Mouse (Mus musculus): Measurements from ENCODE around the gene Vps54. TPM values are rescaled to one million over a fixed set of nuclear protein-coding genes. Genes with fewer than 3 reads are reported as not detected.
A peak's percentile ranks its signal among the peaks of the same experiment; 100 is the strongest.
"Not testable (repeated sequence)": the region's sequence is repeated elsewhere in the genome, so short reads cannot be mapped to it uniquely, and the experiment has no call there.

The Vps54 gene
- polyA plus RNA-seq, 1 experiment from 2014 or later, result 13.2 TPM

GRCm38 (mm10) chr11:21250366-21250765, 11.3 kb downstream of the Vps54 start:
- H3K36me3 ChIP-seq, result no peaks in the 10 kb centered on the region
- WGBS, result 79% methylated on average over 1 of the region's 1 CpGs
- H3K9ac ChIP-seq, result no peak overlapping the region
- no peak overlapping the region for H3K27ac ChIP-seq
- no peaks in the 10 kb centered on the region for H3K27me3 ChIP-seq (replicated peaks)
- no peak for ATAC-seq
- no peak overlapping the region for H3K4me3 ChIP-seq (replicated peaks)
- 0 out of 2 replicates have a peak, but pooled peaks cover 4% of the 10 kb centered on the region for H3K4me1 ChIP-seq (replicated peaks)
- no peaks in the 10 kb centered on the region for H3K9me3 ChIP-seq
- H3K4me2 ChIP-seq (replicated peaks), result no peak overlapping the region

- H3K27ac ChIP-seq; ATAC-seq; H3K27me3 ChIP-seq (replicated peaks); H3K36me3 ChIP-seq; H3K9ac ChIP-seq; H3K9me3 ChIP-seq; H3K4me2 ChIP-seq (replicated peaks); H3K4me1 ChIP-seq (replicated peaks); H3K4me3 ChIP-seq (replicated peaks): not testable (repeated sequence)
- 96% methylated on average over 10 of the region's 10 CpGs for WGBS
These were observed 19.5 kb downstream of the Vps54 start for GRCm38 (mm10) chr11:21258611-21259010.

GRCm38 (mm10) chr11:21265423-21265822, 26.3 kb downstream of the Vps54 start:
- H3K4me3 ChIP-seq (replicated peaks), result no peak overlapping the region
- H3K4me1 ChIP-seq (replicated peaks), result no peaks in the 10 kb centered on the region
- no peak for ATAC-seq
- no peaks in the 10 kb centered on the region for H3K27me3 ChIP-seq (replicated peaks)
- H3K9me3 ChIP-seq, result no peaks in the 10 kb centered on the region
- H3K27ac ChIP-seq, result no peak overlapping the region
- no peak overlapping the region for H3K9ac ChIP-seq
- no peak overlapping the region for H3K4me2 ChIP-seq (replicated peaks)
- 81% methylated on average over 3 of the region's 3 CpGs for WGBS
- peaks cover 4% of the 10 kb centered on the region; the same call in 1 of the 2 replicates for H3K36me3 ChIP-seq

- no peak for ATAC-seq
- WGBS, result 88% methylated on average over 2 of the region's 2 CpGs
These were observed 37.1 kb downstream of the Vps54 start for GRCm38 (mm10) chr11:21276151-21276550.

DNA sequence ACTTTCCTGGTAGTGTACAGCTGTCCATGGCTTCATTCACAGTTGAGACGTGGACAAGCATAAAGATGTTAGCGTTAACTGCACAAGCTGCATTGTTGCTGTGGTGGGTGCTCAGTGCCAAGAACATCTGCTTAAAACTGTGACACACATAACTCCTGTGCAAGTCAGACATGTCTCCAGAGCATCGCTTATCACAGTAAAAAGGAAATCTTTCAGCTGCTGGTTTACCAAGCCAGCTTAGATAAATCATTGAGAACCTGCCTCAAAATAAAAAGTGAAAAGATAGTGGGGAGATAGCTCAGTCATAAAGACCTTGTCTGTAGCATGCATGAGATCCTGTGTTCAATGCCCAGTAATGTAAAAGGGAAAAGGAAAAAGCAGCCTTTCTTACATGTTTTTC, 47.3 kb downstream of the Vps54 start:
- H3K4me1 ChIP-seq (replicated peaks), result no peaks in the 10 kb centered on the region

More at GRCm38 (mm10) chr11:21276151-21276550, 37.1 kb downstream of the Vps54 start:
- Histone ChIP-seq H3K4me3 (replicated peaks) (no peak overlapping the region), H3K9ac (no peak overlapping the region), H3K36me3 (no peaks in the 10 kb centered on the region), H3K4me1 (replicated peaks) (no peaks in the 10 kb centered on the region), H3K27ac (no peak overlapping the region), H3K9me3 (no peaks in the 10 kb centered on the region), H3K27me3 (replicated peaks) (no peaks in the 10 kb centered on the region), H3K4me2 (replicated peaks) (no peak overlapping the region)

GRCm38 (mm10) chr11:21288153-21288552, 49.1 kb downstream of the Vps54 start:
- H3K9me3 ChIP-seq; H3K27me3 ChIP-seq (replicated peaks); H3K27ac ChIP-seq; H3K4me2 ChIP-seq (replicated peaks); H3K9ac ChIP-seq; H3K4me1 ChIP-seq (replicated peaks); H3K36me3 ChIP-seq; ATAC-seq; H3K4me3 ChIP-seq (replicated peaks): not testable (repeated sequence)
- WGBS, result 97% methylated on average over 2 of the region's 2 CpGs

More for the DNA sequence above, 47.3 kb downstream of the Vps54 start:
- no peak overlapping the region for H3K9ac ChIP-seq
- no peak overlapping the region for H3K4me2 ChIP-seq (replicated peaks)
- H3K27me3 ChIP-seq (replicated peaks), result no peaks in the 10 kb centered on the region
- no peaks in the 10 kb centered on the region for H3K9me3 ChIP-seq
- no peak overlapping the region for H3K27ac ChIP-seq
- no peak for ATAC-seq
- WGBS, result 70% methylated on average over 3 of the region's 3 CpGs
- H3K4me3 ChIP-seq (replicated peaks), result no peak overlapping the region
- no peaks in the 10 kb centered on the region for H3K36me3 ChIP-seq

- no peaks in the 10 kb centered on the region for H3K4me1 ChIP-seq (replicated peaks)
- ATAC-seq, result no peak
- H3K4me3 ChIP-seq (replicated peaks), result no peak overlapping the region
- no peak overlapping the region for H3K27ac ChIP-seq
- no peaks in the 10 kb centered on the region for H3K9me3 ChIP-seq
- no peaks in the 10 kb centered on the region; the same call in 1 of the 2 replicates for H3K36me3 ChIP-seq
- H3K27me3 ChIP-seq (replicated peaks), result no peaks in the 10 kb centered on the region
- H3K9ac ChIP-seq, result no peak overlapping the region
- H3K4me2 ChIP-seq (replicated peaks), result no peak overlapping the region
- WGBS, result 83% methylated on average over 5 of the region's 5 CpGs
These were observed 56.4 kb downstream of the Vps54 start for GRCm38 (mm10) chr11:21295486-21295885.

DNA sequence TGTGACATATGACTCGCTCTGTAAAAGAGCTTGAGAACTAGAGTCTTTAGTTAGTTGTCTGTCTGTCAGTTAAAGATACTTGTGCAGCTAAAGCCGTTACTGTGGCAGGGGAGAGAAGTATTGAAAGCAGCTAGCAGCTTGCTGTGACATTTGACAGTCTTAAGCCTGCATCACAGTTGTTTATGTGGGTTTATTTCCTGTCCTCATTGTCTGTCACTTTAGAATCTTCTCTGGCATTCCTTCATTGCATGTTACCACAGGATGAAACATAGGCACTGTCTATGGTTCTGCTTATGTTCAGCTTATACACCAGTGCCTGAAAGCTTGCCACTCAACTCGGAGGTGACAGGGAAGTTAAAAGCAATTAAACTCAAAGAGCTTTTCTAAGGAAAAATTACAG, 64.5 kb downstream of the Vps54 start:
- Histone ChIP-seq H3K27ac (no peak overlapping the region), H3K9me3 (no peaks in the 10 kb centered on the region), H3K9ac (no peak overlapping the region), H3K4me3 (replicated peaks) (no peak overlapping the region), H3K4me1 (replicated peaks) (no peaks in the 10 kb centered on the region), H3K4me2 (replicated peaks) (no peak overlapping the region), H3K27me3 (replicated peaks) (no peaks in the 10 kb centered on the region), H3K36me3 (0 out of 2 replicates have a peak, but pooled peaks cover 5% of the 10 kb centered on the region)
- WGBS, result 77% methylated on average over 3 of the region's 3 CpGs
- ATAC-seq, result no peak

- Histone ChIP-seq H3K9ac (no peak overlapping the region), H3K27me3 (replicated peaks) (no peaks in the 10 kb centered on the region), H3K36me3 (0 out of 2 replicates have a peak, but pooled peaks cover 8% of the 10 kb centered on the region), H3K4me2 (replicated peaks) (no peak overlapping the region), H3K9me3 (no peaks in the 10 kb centered on the region), H3K4me1 (replicated peaks) (no peaks in the 10 kb centered on the region), H3K27ac (no peak overlapping the region), H3K4me3 (replicated peaks) (no peak overlapping the region)
- peak; percentile 89 for ATAC-seq
- 74% methylated on average over 5 of the region's 5 CpGs for WGBS
These were observed 68.1 kb downstream of the Vps54 start for GRCm38 (mm10) chr11:21307078-21307668.

DNA sequence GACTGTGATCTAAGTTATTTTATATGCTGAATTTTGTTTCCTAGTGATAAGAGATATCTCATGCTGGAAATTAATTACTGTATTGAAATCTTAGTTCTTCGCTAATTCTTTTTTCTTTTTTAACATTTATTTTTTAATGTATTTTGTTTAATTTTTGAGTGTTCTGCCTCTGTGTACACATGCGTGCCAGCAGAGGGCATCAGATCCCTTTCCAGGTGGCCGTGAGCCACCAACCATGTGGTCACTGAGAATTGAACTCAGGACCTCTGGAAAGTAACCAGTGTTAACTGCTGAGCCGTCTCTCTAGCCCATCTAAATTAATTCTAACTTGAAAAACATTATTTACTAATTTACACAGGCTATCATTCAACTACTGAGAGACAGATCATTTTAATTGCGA, 69.0 kb downstream of the Vps54 start:
- no peaks in the 10 kb centered on the region for H3K4me1 ChIP-seq (replicated peaks)
- 84% methylated on average over 5 of the region's 5 CpGs for WGBS
- 0 out of 2 replicates have a peak, but pooled peaks cover 8% of the 10 kb centered on the region for H3K36me3 ChIP-seq
- H3K4me2 ChIP-seq (replicated peaks), result no peak overlapping the region
- H3K4me3 ChIP-seq (replicated peaks), result no peak overlapping the region
- H3K9ac ChIP-seq, result no peak overlapping the region
- no peaks in the 10 kb centered on the region for H3K27me3 ChIP-seq (replicated peaks)
- ATAC-seq, result no peak
- H3K9me3 ChIP-seq, result no peaks in the 10 kb centered on the region
- no peak overlapping the region for H3K27ac ChIP-seq

GRCm38 (mm10) chr11:21309516-21309915, 70.4 kb downstream of the Vps54 start:
- no peak for ATAC-seq
- H3K4me2 ChIP-seq (replicated peaks), result no peak overlapping the region
- no peak overlapping the region for H3K9ac ChIP-seq
- 73% methylated on average over 6 of the region's 6 CpGs for WGBS
- H3K4me3 ChIP-seq (replicated peaks), result no peak overlapping the region
- H3K4me1 ChIP-seq (replicated peaks), result no peaks in the 10 kb centered on the region
- 0 out of 2 replicates have a peak, but pooled peaks cover 8% of the 10 kb centered on the region for H3K36me3 ChIP-seq
- H3K27me3 ChIP-seq (replicated peaks), result no peaks in the 10 kb centered on the region
- no peak overlapping the region for H3K27ac ChIP-seq
- no peaks in the 10 kb centered on the region for H3K9me3 ChIP-seq

DNA sequence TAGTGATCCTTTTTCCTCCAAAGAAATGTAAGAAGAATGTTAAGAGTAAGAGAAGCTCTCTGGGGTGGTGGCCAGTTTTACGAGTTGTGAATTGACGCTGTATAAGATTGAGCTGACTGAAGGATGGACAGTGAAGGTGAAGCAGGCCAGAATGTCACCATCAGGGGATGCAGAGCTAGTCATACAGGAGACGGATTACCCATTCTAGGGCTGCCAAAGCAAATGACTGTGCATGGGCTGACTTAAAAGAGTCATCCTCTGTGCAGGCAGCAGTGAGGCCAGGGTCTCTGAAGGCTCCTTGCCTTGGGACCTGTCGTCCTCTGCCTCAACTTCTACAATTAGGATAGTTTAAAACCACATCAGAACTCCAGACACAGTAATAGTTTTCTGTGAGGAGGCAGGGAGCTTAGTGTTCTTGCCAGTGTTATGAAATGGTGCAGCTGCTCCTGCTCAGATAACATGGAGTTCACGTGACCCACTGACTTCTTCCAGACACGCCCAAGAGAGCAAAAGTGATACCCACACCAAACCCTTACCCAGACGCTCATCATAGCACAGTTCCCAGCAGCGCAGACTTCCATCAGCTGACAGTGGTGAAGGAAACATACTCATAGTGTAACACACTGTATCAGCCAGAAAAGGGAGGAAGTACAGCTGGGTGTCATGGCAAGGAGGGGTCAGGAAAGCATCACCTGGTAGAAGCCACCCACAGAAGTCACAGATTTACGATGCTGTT, 75.0 kb downstream of the Vps54 start:
- H3K4me2 ChIP-seq (replicated peaks), result no peak overlapping the region
- H3K9me3 ChIP-seq, result no peaks in the 10 kb centered on the region
- H3K4me3 ChIP-seq (replicated peaks), result no peak overlapping the region
- 68% methylated on average over 9 of the region's 9 CpGs for WGBS
- H3K36me3 ChIP-seq, result 0 out of 2 replicates have a peak, but pooled peaks cover 3% of the 10 kb centered on the region
- ATAC-seq, result peak; percentile 59; the same call in 1 of the 2 replicates
- H3K9ac ChIP-seq, result no peak overlapping the region
- H3K4me1 ChIP-seq (replicated peaks), result no peaks in the 10 kb centered on the region
- H3K27me3 ChIP-seq (replicated peaks), result no peaks in the 10 kb centered on the region
- H3K27ac ChIP-seq, result no peak overlapping the region

GRCm38 (mm10) chr11:21321577-21321976, 82.5 kb downstream of the Vps54 start:
- Histone ChIP-seq H3K27me3 (replicated peaks) (no peaks in the 10 kb centered on the region), H3K27ac (no peak overlapping the region), H3K9me3 (no peaks in the 10 kb centered on the region), H3K4me3 (replicated peaks) (no peak overlapping the region), H3K4me2 (replicated peaks) (no peak overlapping the region), H3K4me1 (replicated peaks) (no peaks in the 10 kb centered on the region), H3K36me3 (peaks cover 6% of the 10 kb centered on the region; the same call in 1 of the 2 replicates), H3K9ac (no peak overlapping the region)
- no peak for ATAC-seq
- WGBS, result 49% methylated on average over 3 of the region's 3 CpGs

Data from intestine, embryonic 15.5 days (tissue).